Mouse (Mus musculus): Measurements from ENCODE around the gene Baz2a.
"Not testable (repeated sequence)": the region's sequence is repeated elsewhere in the genome, so short reads cannot be mapped to it uniquely, and the experiment has no call there.

Baz2a gene

GRCm38 (mm10) chr10:128111227-128111626 lies 19.9 kb downstream of the Baz2a start:
- DNase-seq (ENCODE audit: low spot score in 2 of 2), result no peak

- DNase-seq (ENCODE audit: low spot score in 2 of 2), result no peak
Observed at GRCm38 (mm10) chr10:128123833-128124232, 32.5 kb downstream of the Baz2a start.

GRCm38 (mm10) chr10:128124831-128125230 lies 33.5 kb downstream of the Baz2a start:
- no peak for DNase-seq (ENCODE audit: low spot score in 2 of 2)

GRCm38 (mm10) chr10:128125951-128126350 lies 34.6 kb downstream of the Baz2a start:
- no peak for DNase-seq (ENCODE audit: low spot score in 2 of 2)

- no peak for DNase-seq (ENCODE audit: low spot score in 2 of 2)
Observed at GRCm38 (mm10) chr10:128127497-128127896, 36.1 kb downstream of the Baz2a start.

- DNase-seq (ENCODE audit: low spot score in 2 of 2), result no peak
Observed at GRCm38 (mm10) chr10:128128143-128128542, 36.8 kb downstream of the Baz2a start.

- DNase-seq (ENCODE audit: low spot score in 2 of 2), result no peak
Observed at GRCm38 (mm10) chr10:128131297-128131696, 39.9 kb downstream of the Baz2a start.

- DNase-seq (ENCODE audit: low spot score in 2 of 2), result no peak
Observed at GRCm38 (mm10) chr10:128131812-128132211, 40.4 kb downstream of the Baz2a start.

- peak; percentile 35 to 75 for DNase-seq (ENCODE audit: low spot score in 2 of 2)
Observed at GRCm38 (mm10) chr10:128133650-128134332, 42.4 kb downstream of the Baz2a start.

- DNase-seq (ENCODE audit: low spot score in 2 of 2), result no peak
Observed at GRCm38 (mm10) chr10:128135374-128135773, 44.0 kb downstream of the Baz2a start.

GRCm38 (mm10) chr10:128140236-128140952 lies 49.0 kb downstream of the Baz2a start:
- DNase-seq (ENCODE audit: low spot score in 2 of 2), result peak in 1 of 2 experiments; percentile 58

GRCm38 (mm10) chr10:128142165-128142564 lies 50.8 kb downstream of the Baz2a start:
- no peak for DNase-seq (ENCODE audit: low spot score in 2 of 2)

GRCm38 (mm10) chr10:128143659-128144058 lies 52.3 kb downstream of the Baz2a start:
- DNase-seq (ENCODE audit: low spot score in 2 of 2), result no peak

GRCm38 (mm10) chr10:128144961-128145360 lies 53.6 kb downstream of the Baz2a start:
- DNase-seq (ENCODE audit: low spot score in 2 of 2), result no peak

- no peak for DNase-seq (ENCODE audit: low spot score in 2 of 2)
Observed at GRCm38 (mm10) chr10:128148789-128149365, 57.5 kb downstream of the Baz2a start.

GRCm38 (mm10) chr10:128149592-128149991 lies 58.2 kb downstream of the Baz2a start:
- DNase-seq (ENCODE audit: low spot score in 2 of 2), result no peak

- DNase-seq (ENCODE audit: low spot score in 2 of 2), result no peak
Observed at GRCm38 (mm10) chr10:128150941-128151340, 59.6 kb downstream of the Baz2a start.

GRCm38 (mm10) chr10:128153978-128154377 lies 62.6 kb downstream of the Baz2a start:
- DNase-seq (ENCODE audit: low spot score in 2 of 2), result no peak

- DNase-seq (ENCODE audit: low spot score in 2 of 2), result not testable (repeated sequence)
Observed at GRCm38 (mm10) chr10:128165726-128166125, 74.3 kb downstream of the Baz2a start.

- DNase-seq (ENCODE audit: low spot score in 2 of 2), result no peak
Observed at GRCm38 (mm10) chr10:128167091-128167490, 75.7 kb downstream of the Baz2a start.

GRCm38 (mm10) chr10:128171348-128171747 lies 80.0 kb downstream of the Baz2a start:
- DNase-seq (ENCODE audit: low spot score in 2 of 2), result not testable (repeated sequence)

GRCm38 (mm10) chr10:128175302-128175701 lies 83.9 kb downstream of the Baz2a start:
- DNase-seq (ENCODE audit: low spot score in 2 of 2), result no peak

Data from left cerebral cortex, adult 9 months (tissue).